Mouse (Mus musculus): ENCODE data around the gene D3Ertd751e. TPM values are rescaled to one million over a fixed set of nuclear protein-coding genes. Genes with fewer than 3 reads are reported as not detected.

Gene D3Ertd751e
- total RNA-seq (2023): 12.3 TPM

DNA sequence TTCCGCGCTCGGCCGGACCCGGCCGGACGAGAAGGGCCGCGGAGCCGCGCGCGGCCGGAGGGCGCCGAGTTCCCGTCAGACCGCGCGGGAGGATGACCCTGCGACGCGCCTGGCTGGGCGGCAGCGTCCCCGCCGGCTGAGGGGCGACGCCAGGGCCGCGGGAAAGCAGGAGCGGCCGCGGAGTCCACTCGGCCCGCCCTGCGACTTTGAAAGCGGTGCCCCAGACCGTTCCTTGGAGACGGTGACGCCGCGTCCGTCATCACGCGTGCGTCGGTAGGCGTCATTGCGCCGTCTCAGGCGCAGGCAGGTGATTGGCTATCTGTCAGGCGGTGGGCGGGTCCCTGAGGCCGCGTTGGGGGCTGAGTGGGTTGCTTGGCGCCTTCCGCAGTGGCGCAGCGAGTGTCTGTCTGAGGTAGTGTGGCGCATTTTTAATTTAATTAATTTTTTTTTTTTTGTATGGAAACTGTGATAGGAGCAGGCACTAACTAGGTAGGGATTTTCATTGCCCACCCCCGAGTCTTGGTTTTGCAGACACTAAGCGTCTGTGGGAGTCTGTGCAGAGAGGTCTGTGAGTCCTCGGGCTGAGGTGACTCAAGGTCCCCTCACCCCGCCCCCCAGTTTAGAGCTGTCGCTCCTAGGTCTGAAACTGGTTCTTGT is at the start of gene D3Ertd751e, which contains the start of gene Sclt1:
D3Ertd751e (plus strand) TSS at position 334 of the 657 bp plus-strand sequence.
Sclt1 (minus strand) TSS at position 237 of the 657 bp plus-strand sequence.

Other genes with a start within 250 kb of the D3Ertd751e start
- gene Jade1, start 186.9 kb upstream of the D3Ertd751e start, total RNA-seq (2023): 48.7 TPM
- gene Sclt1, start 97 bp upstream of the D3Ertd751e start, total RNA-seq (2023): 12.5 TPM